Mouse (Mus musculus) activated CD4-positive, CD25-positive, alpha-beta regulatory T cell, adult 4 months (primary cell): ENCODE results near the gene Hes1. TPM values are rescaled to one million over a fixed set of nuclear protein-coding genes. Genes with fewer than 3 reads are reported as not detected.

Experiments used
- polyA plus RNA-seq, 2 experiments: library from polyadenylated mRNA; unstranded; fragments of 100-300 nt; shearing (Covaris generic); gene quantifications; one replicate each; pipeline ENCODE4 v1.2.1; 2017

Gene Hes1
- polyA plus RNA-seq, 2 experiments from 2014 or later = not detected

Other genes with a start within 250 kb of the Hes1 start
- gene Cpn2, start 203.1 kb downstream of the Hes1 start, polyA plus RNA-seq = not detected
- not detected for gene Lrrc15, start 218.9 kb downstream of the Hes1 start, polyA plus RNA-seq
- gene Gp5, start 246.4 kb downstream of the Hes1 start, polyA plus RNA-seq = not detected